Mouse (Mus musculus): ENCODE results near the gene Hypk.
"Not testable (repeated sequence)": the region's sequence is repeated elsewhere in the genome, so short reads cannot be mapped to it uniquely, and the experiment has no call there.

Hypk gene

GRCm38 (mm10) chr2:121447006-121447405 is 6.1 kb upstream of the Hypk start:
- DNase-seq (ENCODE audit: inconsistent age in 2 of 2, low spot score in 1 of 2): peak in 1 of 2 experiments; percentile 48

GRCm38 (mm10) chr2:121448136-121448535 is 5.0 kb upstream of the Hypk start:
- peak; percentile 54 to 84 for DNase-seq (ENCODE audit: inconsistent age in 2 of 2, low spot score in 1 of 2)

GRCm38 (mm10) chr2:121448739-121449535 is 4.2 kb upstream of the Hypk start, which contains the start of gene Serf2:
TSS of gene Serf2 (plus strand) at chr2:121449195.
- peak; percentile 100 for DNase-seq (ENCODE audit: inconsistent age in 2 of 2, low spot score in 1 of 2)

GRCm38 (mm10) chr2:121449545-121450011 is 3.5 kb upstream of the Hypk start:
- no peak for DNase-seq (ENCODE audit: inconsistent age in 2 of 2, low spot score in 1 of 2)

DNA sequence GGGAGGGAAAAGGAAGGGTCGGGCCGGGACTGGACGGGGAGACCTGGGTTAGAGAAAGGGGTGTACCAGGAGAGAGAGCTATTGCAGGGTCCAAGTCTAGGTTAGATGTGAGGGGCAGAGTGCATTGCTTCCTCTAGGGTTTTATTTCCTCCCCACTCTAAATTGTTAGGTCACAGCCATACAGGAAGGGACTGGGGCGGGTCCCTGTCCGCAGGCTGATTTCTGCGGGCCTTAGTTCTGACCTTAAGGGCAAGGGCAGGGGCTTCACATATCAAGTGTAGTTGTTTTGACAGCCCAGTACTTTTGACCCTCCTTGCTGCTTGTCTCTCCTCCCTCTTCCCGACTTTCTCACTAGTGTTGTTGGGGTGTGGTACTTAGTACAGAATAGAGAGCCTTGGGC is 3.0 kb upstream of the Hypk start:
- no peak for DNase-seq (ENCODE audit: inconsistent age in 2 of 2, low spot score in 1 of 2)

DNA sequence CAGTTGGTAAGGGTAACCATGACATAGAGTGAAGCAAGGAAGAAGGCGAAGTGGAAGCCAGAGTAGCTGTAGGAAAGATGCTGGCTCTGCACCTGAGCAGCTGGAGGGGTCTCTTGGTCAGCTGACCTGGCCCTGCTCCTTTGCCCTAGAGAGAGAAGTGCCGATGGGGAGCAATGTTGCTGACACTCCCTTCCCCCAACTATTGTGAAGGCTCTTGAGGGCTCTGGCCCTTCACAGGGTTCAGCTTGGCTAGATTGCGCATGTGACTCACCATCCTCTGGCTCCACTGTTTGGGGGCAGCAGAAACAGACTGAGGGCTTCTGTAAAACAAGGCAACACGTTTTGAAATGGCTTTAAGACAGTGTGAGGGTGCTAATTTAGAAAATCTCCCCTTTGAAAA is 729 bp upstream of the Hypk start:
- no peak for DNase-seq (ENCODE audit: inconsistent age in 2 of 2, low spot score in 1 of 2)

DNA sequence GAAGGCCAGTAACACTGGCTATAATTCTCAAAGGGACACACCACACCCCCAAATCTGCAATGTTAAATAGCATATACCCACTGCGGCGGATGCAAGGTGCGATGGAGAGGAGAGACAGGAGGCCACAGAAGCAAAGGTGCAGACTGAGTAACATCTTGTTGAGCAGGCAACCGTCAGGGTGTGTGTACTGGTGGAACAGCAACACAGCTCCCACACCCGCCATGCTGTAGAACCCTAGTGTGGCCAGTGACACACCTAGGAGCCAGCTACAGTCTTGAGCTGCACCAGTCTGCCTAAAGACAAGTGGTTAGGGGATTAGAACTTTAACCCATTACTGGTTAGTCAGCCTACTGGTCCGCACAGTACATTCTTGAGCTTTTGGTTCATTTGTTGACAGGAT is 827 bp downstream of the Hypk start:
- no peak for DNase-seq (ENCODE audit: inconsistent age in 2 of 2, low spot score in 1 of 2)

- DNase-seq (ENCODE audit: inconsistent age in 2 of 2, low spot score in 1 of 2): no peak
Observed at GRCm38 (mm10) chr2:121455534-121455933, 2.4 kb downstream of the Hypk start.

DNA sequence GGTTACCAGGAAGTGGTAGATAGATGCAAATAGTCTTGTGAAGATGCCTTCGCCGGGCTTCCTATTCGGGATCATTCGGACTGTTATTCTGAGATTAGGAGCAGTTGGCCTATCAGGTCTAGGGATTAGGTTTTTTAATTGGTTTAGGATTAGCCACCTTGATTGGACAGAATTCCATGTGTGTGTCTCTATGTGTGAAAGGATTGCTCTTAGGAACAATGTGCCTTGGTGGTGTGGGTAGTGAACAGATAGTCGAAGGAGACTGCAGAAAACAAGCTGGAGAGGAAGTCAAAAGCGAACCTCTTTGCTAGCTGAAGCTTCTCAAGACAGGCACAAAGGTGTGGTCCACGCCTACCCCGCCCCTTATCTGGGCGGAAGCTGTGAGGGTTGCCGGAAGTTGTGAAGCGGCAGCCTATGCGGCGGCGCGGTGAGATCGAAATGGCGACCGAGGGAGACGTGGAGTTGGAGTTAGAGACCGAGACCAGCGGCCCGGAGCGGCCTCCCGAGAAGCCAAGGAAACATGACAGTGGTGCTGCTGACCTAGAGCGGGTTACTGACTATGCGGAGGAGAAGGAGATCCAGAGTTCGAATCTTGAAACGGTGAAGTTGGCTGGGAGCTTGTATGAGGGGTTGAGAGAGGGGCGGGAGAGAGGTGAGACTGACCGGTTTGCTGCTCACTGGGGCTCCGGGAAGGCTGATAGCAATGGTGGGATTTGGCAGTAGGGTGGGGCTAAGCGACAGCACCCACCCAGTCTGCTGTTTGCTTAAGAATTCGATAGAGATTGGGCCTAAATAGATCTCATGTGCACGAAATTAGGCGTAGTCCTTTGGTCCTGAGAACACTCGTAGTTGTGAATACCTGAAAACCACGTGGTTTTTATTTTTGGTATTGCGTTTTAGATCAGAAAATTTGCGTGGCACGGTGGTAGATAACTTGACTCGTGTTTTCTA is 3.9 kb downstream of the Hypk start, which contains the start of gene Serinc4:
Gene Serinc4, minus strand, starts transcription at position 90 of the 951 bp plus-strand sequence.
- DNase-seq (ENCODE audit: inconsistent age in 2 of 2, low spot score in 1 of 2): peak; percentile 87 to 95

- DNase-seq (ENCODE audit: inconsistent age in 2 of 2, low spot score in 1 of 2): peak in 1 of 2 experiments; percentile 43
Observed at GRCm38 (mm10) chr2:121460071-121460470, 7.0 kb downstream of the Hypk start.

DNA sequence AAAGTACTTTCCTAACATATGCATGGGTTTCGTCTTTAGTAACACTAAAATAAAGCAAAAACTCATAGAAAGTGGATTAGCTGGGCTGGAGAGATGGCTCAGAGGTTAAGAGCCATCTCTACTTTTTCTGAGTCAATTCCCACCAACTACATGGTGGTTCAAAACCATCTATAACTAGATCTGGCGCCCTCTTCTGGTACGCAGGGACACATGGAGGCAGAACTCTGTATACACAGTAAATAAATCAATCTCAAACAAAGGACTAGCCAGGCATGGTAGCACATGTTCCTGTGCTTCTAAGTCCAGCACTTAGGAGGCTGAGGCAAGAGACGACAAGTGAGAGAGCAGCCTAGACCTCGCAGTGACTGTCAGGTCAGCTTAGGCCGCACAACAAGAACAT is 15.9 kb downstream of the Hypk start:
- DNase-seq (ENCODE audit: inconsistent age in 2 of 2, low spot score in 1 of 2): not testable (repeated sequence)

- DNase-seq (ENCODE audit: inconsistent age in 2 of 2, low spot score in 1 of 2): not testable (repeated sequence)
Observed at GRCm38 (mm10) chr2:121472783-121473182, 19.7 kb downstream of the Hypk start.

GRCm38 (mm10) chr2:121473301-121474179 is 20.4 kb downstream of the Hypk start, which contains the start of gene Mfap1b:
TSS of gene Mfap1b (minus strand) at chr2:121474067.
- DNase-seq (ENCODE audit: inconsistent age in 2 of 2, low spot score in 1 of 2): peak; percentile 85 to 94

DNA sequence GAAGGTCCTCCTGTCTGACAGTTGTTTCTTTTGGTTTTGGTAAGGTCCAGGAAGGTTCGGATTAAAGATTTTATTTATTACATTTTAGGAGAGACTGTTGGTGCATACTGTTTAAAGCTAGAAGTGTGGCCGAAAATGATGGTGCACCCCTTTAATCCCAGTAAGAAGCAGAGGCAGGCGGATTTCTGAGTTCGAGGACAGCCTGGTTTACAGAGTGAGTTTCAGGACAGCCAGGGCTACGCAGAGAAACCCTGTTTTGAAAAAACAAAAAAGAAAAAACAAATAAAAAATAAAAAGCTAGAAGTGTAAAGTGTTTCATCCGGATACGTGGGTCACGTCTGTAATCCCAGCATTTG is 21.1 kb downstream of the Hypk start:
- DNase-seq (ENCODE audit: inconsistent age in 2 of 2, low spot score in 1 of 2): no peak

DNA sequence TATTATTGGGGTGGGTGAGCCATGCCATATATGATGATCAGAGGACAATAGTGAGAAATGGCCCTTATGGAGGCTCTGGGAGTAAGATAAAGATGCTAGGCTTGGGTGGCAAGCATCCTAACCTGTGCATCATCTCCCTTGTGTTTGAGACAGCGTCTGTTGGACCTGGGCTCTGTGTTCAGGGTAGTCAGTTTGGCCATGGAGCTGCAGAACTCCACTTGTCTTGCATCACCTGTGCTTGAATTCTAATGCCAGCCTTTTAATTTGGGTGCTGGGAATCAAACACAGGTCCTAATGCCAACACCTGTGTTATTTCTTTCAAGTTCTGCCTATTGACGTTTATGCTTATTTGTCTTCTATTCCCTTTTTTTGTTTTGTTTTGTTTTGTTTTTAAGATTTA is 22.2 kb downstream of the Hypk start:
- not testable (repeated sequence) for DNase-seq (ENCODE audit: inconsistent age in 2 of 2, low spot score in 1 of 2)

DNA sequence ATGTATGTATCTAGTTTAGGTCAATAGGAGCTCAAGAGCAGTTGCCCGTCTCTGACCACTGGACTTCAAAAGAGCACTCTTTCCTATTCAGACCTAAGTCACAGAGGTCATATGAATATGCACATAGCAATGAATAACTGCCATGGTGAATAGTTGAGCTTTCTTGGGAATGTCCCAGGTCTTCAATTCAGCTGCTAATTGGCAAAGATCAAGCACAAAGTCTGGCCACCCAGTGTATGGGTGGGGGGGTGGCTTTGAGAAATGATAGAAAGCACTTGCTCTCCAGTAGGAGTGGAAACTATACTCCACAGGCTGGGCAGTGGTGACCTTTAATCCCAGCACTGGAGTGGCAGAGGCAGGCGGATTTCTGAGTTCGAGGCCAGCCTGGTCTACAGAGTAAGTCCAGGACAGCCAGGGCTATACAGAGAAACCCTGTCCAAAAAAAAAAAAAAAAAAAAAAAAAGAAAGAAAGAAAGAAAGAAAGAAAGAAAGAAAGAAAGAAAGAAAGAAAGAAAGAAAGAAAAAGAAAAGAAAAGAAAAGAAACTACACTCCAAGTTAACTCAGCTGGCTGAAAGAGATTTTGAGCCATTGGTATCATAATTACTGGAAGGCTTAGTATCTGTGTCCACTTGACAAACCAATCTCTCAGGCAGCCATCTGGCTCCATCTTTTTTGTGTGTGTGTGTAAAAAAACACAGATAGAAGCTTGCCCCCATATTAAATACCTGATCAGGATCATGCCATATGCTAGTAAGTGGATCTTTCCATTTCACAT is 24.6 kb downstream of the Hypk start:
- no peak for DNase-seq (ENCODE audit: inconsistent age in 2 of 2, low spot score in 1 of 2)

- DNase-seq (ENCODE audit: inconsistent age in 2 of 2, low spot score in 1 of 2): peak; percentile 36 to 69
Observed at GRCm38 (mm10) chr2:121480498-121480897, 27.4 kb downstream of the Hypk start.

- DNase-seq (ENCODE audit: inconsistent age in 2 of 2, low spot score in 1 of 2): not testable (repeated sequence)
Observed at GRCm38 (mm10) chr2:121480916-121481315, 27.8 kb downstream of the Hypk start.

- no peak for DNase-seq (ENCODE audit: inconsistent age in 2 of 2, low spot score in 1 of 2)
Observed at GRCm38 (mm10) chr2:121483576-121483975, 30.5 kb downstream of the Hypk start.

GRCm38 (mm10) chr2:121484403-121484802 is 31.3 kb downstream of the Hypk start:
- not testable (repeated sequence) for DNase-seq (ENCODE audit: inconsistent age in 2 of 2, low spot score in 1 of 2)

Data from adrenal gland, adult (tissue).